7 mouse cellular contexts compared by ENCODE assay signal in the genomic region with DNA sequence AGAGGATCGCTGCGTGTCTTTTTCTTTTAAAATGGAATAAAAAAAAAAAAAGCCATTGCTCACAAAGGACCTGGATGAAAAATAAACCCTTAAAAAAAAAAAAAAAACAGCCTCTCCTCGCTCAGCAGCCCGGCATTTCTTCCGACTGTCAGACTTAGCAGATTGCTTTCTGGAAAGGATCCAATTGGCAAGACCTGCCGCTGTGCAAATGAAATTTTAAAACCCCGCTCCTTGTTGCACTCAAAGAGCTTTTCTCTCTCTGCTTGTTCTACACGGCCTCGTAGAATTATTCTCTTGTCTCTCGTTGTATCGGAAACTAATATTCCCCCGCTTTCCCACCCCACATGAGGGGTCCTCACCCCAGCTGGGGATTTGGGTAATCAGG.
DNase-seq lines count a peak whose midpoint lies in the region; ATAC-seq lines count a peak whose summit lies in the region.

No protein-coding gene starts in this region.

- no peaks in the 10 kb centered on the region for H3K36me3 ChIP-seq in heart, embryonic 14.5 days (ENCODE audit: control insufficient read depth, insufficient read depth, low read length)
- H3K36me3 ChIP-seq in midbrain, embryonic 12.5 days = no peaks in the 10 kb centered on the region

- no peaks in the 10 kb centered on the region for H3K9me3 ChIP-seq in heart, embryonic 14.5 days (ENCODE audit: control insufficient read depth, low read length)
- no peaks in the 10 kb centered on the region for H3K9me3 ChIP-seq in midbrain, embryonic 12.5 days

- peak; percentile 51 for DNase-seq in MN1 (ENCODE audit: low spot score)
- peak; percentile 81 for DNase-seq in brain, adult 2 months (ENCODE audit: low read depth, low spot score)
- peak; percentile 8 to 50 for DNase-seq in layer of hippocampus, adult 18-20 months (ENCODE audit: low spot score in 2 of 2)
- no peak for DNase-seq in ovary, postnatal 10 days (ENCODE audit: low spot score)

- WGBS in heart, embryonic 14.5 days = 31% methylated on average over 12 of the region's 12 CpGs
- 26% methylated on average over 12 of the region's 12 CpGs for WGBS in midbrain, embryonic 12.5 days

- H3K27me3 ChIP-seq in heart, embryonic 14.5 days (ENCODE audit: control insufficient read depth, insufficient read depth, low read length) = no peaks in the 10 kb centered on the region
- peaks cover 12% of the 10 kb centered on the region for H3K27me3 ChIP-seq in midbrain, embryonic 12.5 days

- H3K27ac ChIP-seq in heart, embryonic 14.5 days (replicated peaks in 1 of 2; ENCODE audit: control insufficient read depth in 1 of 2, insufficient read depth in 1 of 2, low read depth in 2 of 2, low read length in 2 of 2) = peak overlapping the region; percentile 89 to 91
- peak overlapping the region; percentile 89 for H3K27ac ChIP-seq in midbrain, embryonic 12.5 days (replicated peaks)

- peak overlapping the region; percentile 55 for H3K9ac ChIP-seq in heart, embryonic 14.5 days (ENCODE audit: low read length)
- no peak overlapping the region for H3K9ac ChIP-seq in midbrain, embryonic 12.5 days (replicated peaks)

- H3K4me2 ChIP-seq in heart, embryonic 14.5 days (ENCODE audit: low read length) = peak overlapping the region; percentile 61
- H3K4me2 ChIP-seq in midbrain, embryonic 12.5 days (replicated peaks) = peak overlapping the region; percentile 30

- peak overlapping the region; percentile 3 to 18; a peak in 1 of 4 replicates for H3K4me3 ChIP-seq in heart, embryonic 14.5 days (ENCODE audit: control insufficient read depth in 1 of 2, insufficient read depth in 1 of 2, low read depth in 1 of 2, low read length in 2 of 2)
- no peak overlapping the region for H3K4me3 ChIP-seq in midbrain, embryonic 12.5 days

- ATAC-seq in heart, embryonic 14.5 days (ENCODE audit: insufficient number of reproducible peaks, insufficient read depth, low FRiP score, low read depth) = no peak
- peak; percentile 8; the same call in 1 of the 2 replicates for ATAC-seq in midbrain, embryonic 12.5 days (ENCODE audit: low FRiP score, low read depth)
- ATAC-seq in activated CD4-positive, CD25-positive, alpha-beta regulatory T cell, adult 4 months = no peak

- peaks cover 8 to 23% of the 10 kb centered on the region in 2 experiments for H3K4me1 ChIP-seq in heart, embryonic 14.5 days (ENCODE audit: control insufficient read depth in 2 of 2, insufficient read depth in 2 of 2, low read length in 2 of 2)
- peaks cover 36% of the 10 kb centered on the region for H3K4me1 ChIP-seq in midbrain, embryonic 12.5 days
